Mouse (Mus musculus): ENCODE measurements around the gene Med17. TPM values are rescaled to one million over a fixed set of nuclear protein-coding genes. Genes with fewer than 3 reads are reported as not detected.
"Not testable (repeated sequence)": the region's sequence is repeated elsewhere in the genome, so short reads cannot be mapped to it uniquely, and the experiment has no call there.

The Med17 gene
- polyA plus RNA-seq, 1 experiment from 2014 or later = 30.1 TPM

GRCm38 (mm10) chr9:15309425-15309824, 29.7 kb upstream of the Med17 start:
- no peaks in the 10 kb centered on the region for H3K27me3 ChIP-seq (replicated peaks; ENCODE audit: control insufficient read depth, insufficient read depth, low read length)
- peaks cover 19% of the 10 kb centered on the region for H3K4me1 ChIP-seq (ENCODE audit: control insufficient read depth, insufficient read depth, low read length)
- whole genome bisulfite sequencing = 60% methylated on average over 4 of the region's 4 CpGs
- ATAC-seq (ENCODE audit: low read depth) (no peak), DNase-seq (ENCODE audit: low spot score) (no peak)
- no peak overlapping the region for H3K27ac ChIP-seq (replicated peaks; ENCODE audit: low read depth, low read length)
- no peak overlapping the region for H3K9ac ChIP-seq (ENCODE audit: low read depth, low read length)
- peaks cover 66% of the 10 kb centered on the region for H3K36me3 ChIP-seq (ENCODE audit: control insufficient read depth, insufficient read depth, low read length)
- no peaks in the 10 kb centered on the region for H3K9me3 ChIP-seq (ENCODE audit: control insufficient read depth, low read length)
- H3K4me3 ChIP-seq (ENCODE audit: low read depth, low read length) = peak overlapping the region; percentile 4; the same call in 1 of the 2 replicates
- H3K4me2 ChIP-seq (ENCODE audit: low read depth, low read length) = peak overlapping the region; percentile 38

- Histone ChIP-seq H3K27ac (replicated peaks; ENCODE audit: low read depth, low read length) (no peak overlapping the region), H3K36me3 (ENCODE audit: control insufficient read depth, insufficient read depth, low read length) (peaks cover 55% of the 10 kb centered on the region), H3K27me3 (replicated peaks; ENCODE audit: control insufficient read depth, insufficient read depth, low read length) (no peaks in the 10 kb centered on the region), H3K4me1 (ENCODE audit: control insufficient read depth, insufficient read depth, low read length) (peaks cover 19% of the 10 kb centered on the region), H3K9me3 (ENCODE audit: control insufficient read depth, low read length) (no peaks in the 10 kb centered on the region), H3K4me2 (ENCODE audit: low read depth, low read length) (peak overlapping the region; percentile 84), H3K4me3 (ENCODE audit: low read depth, low read length) (peak overlapping the region; percentile 83), H3K9ac (ENCODE audit: low read depth, low read length) (no peak overlapping the region)
- no peak for ATAC-seq (ENCODE audit: low read depth)
- 52% methylated on average over 2 of the region's 2 CpGs for WGBS
- DNase-seq (ENCODE audit: low spot score) = no peak
Measured at GRCm38 (mm10) chr9:15308254-15308653, 28.5 kb upstream of the Med17 start.

- DNase-seq (ENCODE audit: low spot score) (no peak), ATAC-seq (ENCODE audit: low read depth) (no peak)
- peak overlapping the region; percentile 96 for H3K9ac ChIP-seq (ENCODE audit: low read depth, low read length)
- 8% methylated on average over 6 of the region's 6 CpGs for WGBS
- H3K4me2 ChIP-seq (ENCODE audit: low read depth, low read length) = peak overlapping the region; percentile 84
- H3K9me3 ChIP-seq (ENCODE audit: control insufficient read depth, low read length) = no peaks in the 10 kb centered on the region
- H3K27me3 ChIP-seq (replicated peaks; ENCODE audit: control insufficient read depth, insufficient read depth, low read length) = no peaks in the 10 kb centered on the region
- peak overlapping the region; percentile 94 for H3K27ac ChIP-seq (replicated peaks; ENCODE audit: low read depth, low read length)
- peak overlapping the region; percentile 83 for H3K4me3 ChIP-seq (ENCODE audit: low read depth, low read length)
- peaks cover 49% of the 10 kb centered on the region for H3K36me3 ChIP-seq (ENCODE audit: control insufficient read depth, insufficient read depth, low read length)
- peaks cover 19% of the 10 kb centered on the region for H3K4me1 ChIP-seq (ENCODE audit: control insufficient read depth, insufficient read depth, low read length)
Measured at GRCm38 (mm10) chr9:15307257-15307656, 27.5 kb upstream of the Med17 start.

- peaks cover 19% of the 10 kb centered on the region for H3K4me1 ChIP-seq (ENCODE audit: control insufficient read depth, insufficient read depth, low read length)
- ATAC-seq (ENCODE audit: low read depth) (peak; percentile 81), DNase-seq (ENCODE audit: low spot score) (peak; percentile 64)
- H3K36me3 ChIP-seq (ENCODE audit: control insufficient read depth, insufficient read depth, low read length) = peaks cover 42% of the 10 kb centered on the region
- WGBS = under 1% methylated on average over 35 of the region's 35 CpGs
- peak within 1 kb of the TSS; percentile 94 for H3K27ac ChIP-seq (replicated peaks; ENCODE audit: low read depth, low read length)
- no peaks in the 10 kb centered on the region for H3K27me3 ChIP-seq (replicated peaks; ENCODE audit: control insufficient read depth, insufficient read depth, low read length)
- H3K4me3 ChIP-seq (ENCODE audit: low read depth, low read length) = peak within 1 kb of the TSS; percentile 83
- H3K9me3 ChIP-seq (ENCODE audit: control insufficient read depth, low read length) = no peaks in the 10 kb centered on the region
- H3K9ac ChIP-seq (ENCODE audit: low read depth, low read length) = peak within 1 kb of the TSS; percentile 96
- peak within 1 kb of the TSS; percentile 84 for H3K4me2 ChIP-seq (ENCODE audit: low read depth, low read length)
Measured at GRCm38 (mm10) chr9:15306398-15307119, 26.8 kb upstream of the Med17 start, which contains the start of gene 4931406C07Rik. TSS of gene 4931406C07Rik (minus strand) at chr9:15306448.

- H3K27ac ChIP-seq (replicated peaks; ENCODE audit: low read depth, low read length) = peak within 1 kb of the TSS; percentile 94
- H3K9me3 ChIP-seq (ENCODE audit: control insufficient read depth, low read length) = no peaks in the 10 kb centered on the region
- H3K9ac ChIP-seq (ENCODE audit: low read depth, low read length) = peak within 1 kb of the TSS; percentile 96
- ATAC-seq (ENCODE audit: low read depth) (peak; percentile 94), DNase-seq (ENCODE audit: low spot score) (peak; percentile 96)
- H3K4me1 ChIP-seq (ENCODE audit: control insufficient read depth, insufficient read depth, low read length) = peaks cover 19% of the 10 kb centered on the region
- H3K4me3 ChIP-seq (ENCODE audit: low read depth, low read length) = peak within 1 kb of the TSS; percentile 83
- WGBS = 12% methylated on average over 42 of the region's 45 CpGs
- peak within 1 kb of the TSS; percentile 84 for H3K4me2 ChIP-seq (ENCODE audit: low read depth, low read length)
- no peaks in the 10 kb centered on the region for H3K27me3 ChIP-seq (replicated peaks; ENCODE audit: control insufficient read depth, insufficient read depth, low read length)
- H3K36me3 ChIP-seq (ENCODE audit: control insufficient read depth, insufficient read depth, low read length) = peaks cover 37% of the 10 kb centered on the region
Measured at GRCm38 (mm10) chr9:15305503-15306397, 26.0 kb upstream of the Med17 start, which contains the start of gene Taf1d. TSS of gene Taf1d (plus strand) at chr9:15306214.

GRCm38 (mm10) chr9:15302881-15303280, 23.1 kb upstream of the Med17 start:
- H3K4me2 ChIP-seq (ENCODE audit: low read depth, low read length) = no peak overlapping the region
- H3K36me3 ChIP-seq (ENCODE audit: control insufficient read depth, insufficient read depth, low read length) = peaks cover 8% of the 10 kb centered on the region
- H3K4me1 ChIP-seq (ENCODE audit: control insufficient read depth, insufficient read depth, low read length) = peaks cover 11% of the 10 kb centered on the region
- H3K9ac ChIP-seq (ENCODE audit: low read depth, low read length) = no peak overlapping the region
- H3K4me3 ChIP-seq (ENCODE audit: low read depth, low read length) = no peak overlapping the region
- ATAC-seq (ENCODE audit: low read depth) = no peak
- 58% methylated on average over 2 of the region's 2 CpGs for WGBS
- H3K27me3 ChIP-seq (replicated peaks; ENCODE audit: control insufficient read depth, insufficient read depth, low read length) = no peaks in the 10 kb centered on the region
- no peak for DNase-seq (ENCODE audit: low spot score)
- no peak overlapping the region for H3K27ac ChIP-seq (replicated peaks; ENCODE audit: low read depth, low read length)
- H3K9me3 ChIP-seq (ENCODE audit: control insufficient read depth, low read length) = no peaks in the 10 kb centered on the region

GRCm38 (mm10) chr9:15302006-15302405, 22.3 kb upstream of the Med17 start:
- WGBS = 81% methylated on average over 6 of the region's 6 CpGs
- not testable (repeated sequence) for H3K4me2 ChIP-seq (ENCODE audit: low read depth, low read length); H3K9ac ChIP-seq (ENCODE audit: low read depth, low read length); ATAC-seq (ENCODE audit: low read depth); H3K36me3 ChIP-seq (ENCODE audit: control insufficient read depth, insufficient read depth, low read length); DNase-seq (ENCODE audit: low spot score); H3K27ac ChIP-seq (replicated peaks; ENCODE audit: low read depth, low read length); H3K4me1 ChIP-seq (ENCODE audit: control insufficient read depth, insufficient read depth, low read length); H3K27me3 ChIP-seq (replicated peaks; ENCODE audit: control insufficient read depth, insufficient read depth, low read length); H3K9me3 ChIP-seq (ENCODE audit: control insufficient read depth, low read length); H3K4me3 ChIP-seq (ENCODE audit: low read depth, low read length)

- H3K4me2 ChIP-seq (ENCODE audit: low read depth, low read length) = no peak overlapping the region
- no peak overlapping the region for H3K9ac ChIP-seq (ENCODE audit: low read depth, low read length)
- H3K36me3 ChIP-seq (ENCODE audit: control insufficient read depth, insufficient read depth, low read length) = peaks cover under 1% of the 10 kb centered on the region; the same call in 1 of the 2 replicates
- peak overlapping the region; percentile 59; the same call in 1 of the 2 replicates for H3K27ac ChIP-seq (replicated peaks; ENCODE audit: low read depth, low read length)
- no peaks in the 10 kb centered on the region for H3K27me3 ChIP-seq (replicated peaks; ENCODE audit: control insufficient read depth, insufficient read depth, low read length)
- DNase-seq (ENCODE audit: low spot score) (peak; percentile 55), ATAC-seq (ENCODE audit: low read depth) (no peak; the same call in 1 of the 2 replicates)
- no peaks in the 10 kb centered on the region for H3K9me3 ChIP-seq (ENCODE audit: control insufficient read depth, low read length)
- no peak overlapping the region for H3K4me3 ChIP-seq (ENCODE audit: low read depth, low read length)
- peaks cover 2% of the 10 kb centered on the region; the same call in 1 of the 2 replicates for H3K4me1 ChIP-seq (ENCODE audit: control insufficient read depth, insufficient read depth, low read length)
- 22% methylated on average over 6 of the region's 6 CpGs for WGBS
Measured at GRCm38 (mm10) chr9:15301399-15301798, 21.7 kb upstream of the Med17 start.

Measured in embryonic facial prominence, embryonic 14.5 days (tissue).